Comparison of ENCODE assay signal across 9 mouse cellular contexts in genomic region chr7:24506476-24506837, GRCm38 (mm10). TPM values are rescaled to one million over a fixed set of nuclear protein-coding genes. Genes with fewer than 3 reads are reported as not detected.
DNase-seq lines count a peak whose midpoint lies in the region; ATAC-seq lines count a peak whose summit lies in the region.
"Had no signal": no experiment of that assay in that cellular context is flagged by ENCODE, and none has a peak within 500 bp of the region (broad histone marks: within the 10 kb centered on the region; RNA-seq: fewer than 3 reads in every experiment).

No protein-coding gene starts in this region.

- peak overlapping the region; percentile 100 for H3K27ac ChIP-seq in forebrain, embryonic 13.5 days
- peak overlapping the region; percentile 99 for H3K27ac ChIP-seq in midbrain, embryonic 13.5 days

- H3K9ac ChIP-seq in forebrain, embryonic 13.5 days, result peak overlapping the region; percentile 91
- peak overlapping the region; percentile 82 for H3K9ac ChIP-seq in midbrain, embryonic 13.5 days (replicated peaks)

- peaks cover 35% of the 10 kb centered on the region for H3K36me3 ChIP-seq in forebrain, embryonic 13.5 days (ENCODE audit: poor library complexity, severe bottlenecking)
- H3K36me3 ChIP-seq in midbrain, embryonic 13.5 days, result peaks cover 34% of the 10 kb centered on the region

- H3K9me3 ChIP-seq in forebrain, embryonic 13.5 days (replicated peaks), result no peaks in the 10 kb centered on the region
- no peaks in the 10 kb centered on the region for H3K9me3 ChIP-seq in midbrain, embryonic 13.5 days

- H3K4me2 ChIP-seq in forebrain, embryonic 13.5 days, result peak overlapping the region; percentile 81
- H3K4me2 ChIP-seq in midbrain, embryonic 13.5 days (replicated peaks), result peak overlapping the region; percentile 69

- peak overlapping the region; percentile 57 for H3K4me3 ChIP-seq in forebrain, embryonic 13.5 days
- peak overlapping the region; percentile 67 for H3K4me3 ChIP-seq in midbrain, embryonic 13.5 days (replicated peaks)

- no peaks in the 10 kb centered on the region for H3K27me3 ChIP-seq in forebrain, embryonic 13.5 days
- no peaks in the 10 kb centered on the region for H3K27me3 ChIP-seq in midbrain, embryonic 13.5 days

- H3K4me1 ChIP-seq in forebrain, embryonic 13.5 days, result peaks cover 59% of the 10 kb centered on the region
- H3K4me1 ChIP-seq in midbrain, embryonic 13.5 days (replicated peaks), result peaks cover 64% of the 10 kb centered on the region

- DNase-seq in cerebellum, adult 9-10 months, result no peak
- peak; percentile 36 to 65 for DNase-seq in adrenal gland, postnatal 36 days
- peak; percentile 70 for DNase-seq in heart, postnatal 4 days
- DNase-seq in layer of hippocampus, postnatal 36 days, result peak; percentile 56 to 66

- peak; percentile 29; the same call in 1 of the 2 replicates for ATAC-seq in cerebellum, adult (ENCODE audit: insufficient number of reproducible peaks, low FRiP score, low TSS enrichment)
- no peak for ATAC-seq in forebrain, embryonic 13.5 days
- no peak; the same call in 1 of the 2 replicates for ATAC-seq in midbrain, embryonic 13.5 days
- no peak for ATAC-seq in CD4-positive, CD25-positive, alpha-beta regulatory T cell, adult 4 months

- 0% methylated on average over 12 of the region's 12 CpGs for WGBS in forebrain, embryonic 13.5 days
- under 1% methylated on average over 12 of the region's 12 CpGs for WGBS in midbrain, embryonic 13.5 days

RNA-seq across cellular contexts. Expression of gene Zfp428, which starts 0.3 kb away (rescaled TPM):
- total RNA-seq in adrenal gland, postnatal 36 days (2021), result 1 to 10 TPM; 6.0 to 6.8 TPM
- 214 and 220 TPM in 2 replicates for polyA plus RNA-seq in forebrain, embryonic 13.5 days (2015; fragmentation: Nextera tagmentation; extraction: Ambion mirVana)
- 10 to 100 TPM; 17.3 to 18.5 TPM for total RNA-seq in heart, postnatal 4 days (2021)
- 10 to 100 TPM; 36.2 to 42.1 TPM for total RNA-seq in layer of hippocampus, postnatal 36 days (2021)
- 234 and 261 TPM in 2 replicates for polyA plus RNA-seq in midbrain, embryonic 13.5 days (2015; fragmentation: Nextera tagmentation; extraction: Ambion mirVana)
- polyA plus RNA-seq in CD4-positive, CD25-positive, alpha-beta regulatory T cell, adult 4 months (2017; shearing (Covaris generic)), result under 1 TPM in 1 of 2 experiments, not detected in 1; 0.56 TPM

RNA-seq across cellular contexts. Expression of gene AC161166.1, which starts 5.8 kb away (rescaled TPM):
- not detected for total RNA-seq in adrenal gland, postnatal 36 days (2021)
- 0.97 and 1.1 TPM in 2 replicates for polyA plus RNA-seq in forebrain, embryonic 13.5 days (2015; fragmentation: Nextera tagmentation; extraction: Ambion mirVana)
- not detected for total RNA-seq in heart, postnatal 4 days (2021)
- total RNA-seq in layer of hippocampus, postnatal 36 days (2021), result not detected
- polyA plus RNA-seq in midbrain, embryonic 13.5 days (2015; fragmentation: Nextera tagmentation; extraction: Ambion mirVana), result 1.2 and 1.9 TPM in 2 replicates
- polyA plus RNA-seq in CD4-positive, CD25-positive, alpha-beta regulatory T cell, adult 4 months (2017; shearing (Covaris generic)), result not detected
- total RNA-seq: left cerebral cortex, postnatal 10 days had no signal

RNA-seq across cellular contexts. Expression of gene Irgq, which starts 24.0 kb away (rescaled TPM):
- total RNA-seq in adrenal gland, postnatal 36 days (2021), result 10 to 100 TPM; 20.4 to 24.1 TPM
- 15.1 and 17.4 TPM in 2 replicates for polyA plus RNA-seq in forebrain, embryonic 13.5 days (2015; fragmentation: Nextera tagmentation; extraction: Ambion mirVana)
- total RNA-seq in heart, postnatal 4 days (2021), result 10 to 100 TPM; 16.7 to 17.2 TPM
- 10 to 100 TPM; 67.7 to 69.6 TPM for total RNA-seq in layer of hippocampus, postnatal 36 days (2021)
- 20.3 and 25.3 TPM in 2 replicates for polyA plus RNA-seq in midbrain, embryonic 13.5 days (2015; fragmentation: Nextera tagmentation; extraction: Ambion mirVana)
- polyA plus RNA-seq in CD4-positive, CD25-positive, alpha-beta regulatory T cell, adult 4 months (2017; shearing (Covaris generic)), result 1 to 10 TPM in 1 of 2 experiments, under 1 TPM in 1; 0.68 to 1.5 TPM

RNA-seq across cellular contexts. Expression of gene Cadm4, which starts 24.6 kb away (rescaled TPM):
- total RNA-seq in adrenal gland, postnatal 36 days (2021), result 1 to 10 TPM; 2.8 to 3.6 TPM
- polyA plus RNA-seq in forebrain, embryonic 13.5 days (2015; fragmentation: Nextera tagmentation; extraction: Ambion mirVana), result 45.8 and 47.0 TPM in 2 replicates
- total RNA-seq in heart, postnatal 4 days (2021), result 10 to 100 TPM; 11.9 to 12.5 TPM
- total RNA-seq in layer of hippocampus, postnatal 36 days (2021), result 100 to 1,000 TPM; 137 to 142 TPM
- 52.4 and 67.8 TPM in 2 replicates for polyA plus RNA-seq in midbrain, embryonic 13.5 days (2015; fragmentation: Nextera tagmentation; extraction: Ambion mirVana)
- polyA plus RNA-seq in CD4-positive, CD25-positive, alpha-beta regulatory T cell, adult 4 months (2017; shearing (Covaris generic)), result not detected

RNA-seq across cellular contexts. Expression of gene Pinlyp, which starts 39.5 kb away (rescaled TPM):
- not detected for total RNA-seq in adrenal gland, postnatal 36 days (2021)
- not detected in 2 replicates for polyA plus RNA-seq in forebrain, embryonic 13.5 days (2015; fragmentation: Nextera tagmentation; extraction: Ambion mirVana)
- not detected for total RNA-seq in heart, postnatal 4 days (2021)
- total RNA-seq in layer of hippocampus, postnatal 36 days (2021), result not detected
- polyA plus RNA-seq in midbrain, embryonic 13.5 days (2015; fragmentation: Nextera tagmentation; extraction: Ambion mirVana), result not detected in 2 replicates
- polyA plus RNA-seq in CD4-positive, CD25-positive, alpha-beta regulatory T cell, adult 4 months (2017; shearing (Covaris generic)), result not detected
- total RNA-seq: left cerebral cortex, postnatal 10 days had no signal
